Mouse (Mus musculus) bone marrow, adult 2 months (tissue): ENCODE measurements around the gene Mast1.

Experiments used
- CTCF ChIP-seq: fragments of 200-500 bp; IDR thresholded peaks from 2 replicates; pipeline ENCODE4 v1.5.1; 2011; ENCODE audit warnings: low read length, control low read depth; ENCODE audit not compliant: control insufficient read depth, insufficient read depth
- POLR2A ChIP-seq: fragments of 200-500 bp; IDR thresholded peaks from 2 replicates; pipeline ENCODE4 v1.6.1; 2011; ENCODE audit warnings: low read depth, mild to moderate bottlenecking, control low read depth, low read length, borderline replicate concordance; ENCODE audit not compliant: control insufficient read depth

- no peak for TF ChIP-seq CTCF
- no peak for TF ChIP-seq POLR2A
Observed at GRCm38 (mm10) chr8:84874339-84874738, 62.8 kb downstream of the Mast1 start.
